Mouse (Mus musculus): ENCODE data around the gene Kcnh3. TPM values are rescaled to one million over a fixed set of nuclear protein-coding genes. Genes with fewer than 3 reads are reported as not detected.
"Not testable (repeated sequence)": the region's sequence is repeated elsewhere in the genome, so short reads cannot be mapped to it uniquely, and the experiment has no call there.

Gene Kcnh3
- polyA plus RNA-seq, 1 experiment from 2014 or later, result 1.4 TPM

- Histone ChIP-seq H3K9ac (ENCODE audit: low read depth, low read length) (no peak overlapping the region), H3K27ac (ENCODE audit: low read depth, low read length) (no peak overlapping the region), H3K9me3 (ENCODE audit: control insufficient read depth, low read length) (no peaks in the 10 kb centered on the region), H3K36me3 (ENCODE audit: control insufficient read depth, insufficient read depth, low read length) (no peaks in the 10 kb centered on the region), H3K4me2 (replicated peaks; ENCODE audit: low read depth, low read length) (no peak overlapping the region), H3K4me1 (ENCODE audit: control insufficient read depth, insufficient read depth, low read length) (no peaks in the 10 kb centered on the region), H3K27me3 (ENCODE audit: control insufficient read depth, insufficient read depth, low read length) (peaks cover 17% of the 10 kb centered on the region), H3K4me3 (ENCODE audit: low read length) (no peak overlapping the region)
- WGBS, result 57% methylated on average over 17 of the region's 17 CpGs
- no peak for ATAC-seq (ENCODE audit: low FRiP score, low TSS enrichment)
These were observed 9.1 kb downstream of the Kcnh3 start for GRCm38 (mm10) chr15:99233719-99234118.

GRCm38 (mm10) chr15:99234326-99235010 is 9.8 kb downstream of the Kcnh3 start:
- no peaks in the 10 kb centered on the region for H3K9me3 ChIP-seq (ENCODE audit: control insufficient read depth, low read length)
- peaks cover 14% of the 10 kb centered on the region for H3K27me3 ChIP-seq (ENCODE audit: control insufficient read depth, insufficient read depth, low read length)
- H3K4me1 ChIP-seq (ENCODE audit: control insufficient read depth, insufficient read depth, low read length), result no peaks in the 10 kb centered on the region
- no peak for ATAC-seq (ENCODE audit: low FRiP score, low TSS enrichment)
- H3K4me2 ChIP-seq (replicated peaks; ENCODE audit: low read depth, low read length), result no peak overlapping the region
- no peak overlapping the region for H3K4me3 ChIP-seq (ENCODE audit: low read length)
- 63% methylated on average over 12 of the region's 12 CpGs for WGBS
- no peaks in the 10 kb centered on the region for H3K36me3 ChIP-seq (ENCODE audit: control insufficient read depth, insufficient read depth, low read length)
- H3K27ac ChIP-seq (ENCODE audit: low read depth, low read length), result no peak overlapping the region
- H3K9ac ChIP-seq (ENCODE audit: low read depth, low read length), result no peak overlapping the region

- no peak overlapping the region for H3K4me2 ChIP-seq (replicated peaks; ENCODE audit: low read depth, low read length)
- H3K4me3 ChIP-seq (ENCODE audit: low read length), result no peak overlapping the region
- H3K27me3 ChIP-seq (ENCODE audit: control insufficient read depth, insufficient read depth, low read length), result peaks cover 8% of the 10 kb centered on the region
- no peaks in the 10 kb centered on the region for H3K9me3 ChIP-seq (ENCODE audit: control insufficient read depth, low read length)
- WGBS, result 65% methylated on average over 11 of the region's 11 CpGs
- H3K4me1 ChIP-seq (ENCODE audit: control insufficient read depth, insufficient read depth, low read length), result no peaks in the 10 kb centered on the region
- ATAC-seq (ENCODE audit: low FRiP score, low TSS enrichment), result no peak
- H3K27ac ChIP-seq (ENCODE audit: low read depth, low read length), result no peak overlapping the region
- H3K9ac ChIP-seq (ENCODE audit: low read depth, low read length), result no peak overlapping the region
- H3K36me3 ChIP-seq (ENCODE audit: control insufficient read depth, insufficient read depth, low read length), result peaks cover 14% of the 10 kb centered on the region
These were observed 13.3 kb downstream of the Kcnh3 start for GRCm38 (mm10) chr15:99238006-99238405.

GRCm38 (mm10) chr15:99240129-99240528 is 15.5 kb downstream of the Kcnh3 start:
- no peaks in the 10 kb centered on the region for H3K4me1 ChIP-seq (ENCODE audit: control insufficient read depth, insufficient read depth, low read length)
- no peak for ATAC-seq (ENCODE audit: low FRiP score, low TSS enrichment)
- 78% methylated on average over 4 of the region's 4 CpGs for WGBS
- no peaks in the 10 kb centered on the region for H3K9me3 ChIP-seq (ENCODE audit: control insufficient read depth, low read length)
- no peak overlapping the region for H3K4me3 ChIP-seq (ENCODE audit: low read length)
- H3K36me3 ChIP-seq (ENCODE audit: control insufficient read depth, insufficient read depth, low read length), result peaks cover 34% of the 10 kb centered on the region
- H3K4me2 ChIP-seq (replicated peaks; ENCODE audit: low read depth, low read length), result no peak overlapping the region
- no peaks in the 10 kb centered on the region for H3K27me3 ChIP-seq (ENCODE audit: control insufficient read depth, insufficient read depth, low read length)
- no peak overlapping the region for H3K9ac ChIP-seq (ENCODE audit: low read depth, low read length)
- H3K27ac ChIP-seq (ENCODE audit: low read depth, low read length), result no peak overlapping the region

GRCm38 (mm10) chr15:99241249-99241648 is 16.6 kb downstream of the Kcnh3 start:
- Histone ChIP-seq H3K4me2 (replicated peaks; ENCODE audit: low read depth, low read length) (no peak overlapping the region), H3K36me3 (ENCODE audit: control insufficient read depth, insufficient read depth, low read length) (peaks cover 44% of the 10 kb centered on the region), H3K4me3 (ENCODE audit: low read length) (no peak overlapping the region), H3K4me1 (ENCODE audit: control insufficient read depth, insufficient read depth, low read length) (no peaks in the 10 kb centered on the region), H3K9me3 (ENCODE audit: control insufficient read depth, low read length) (no peaks in the 10 kb centered on the region), H3K27ac (ENCODE audit: low read depth, low read length) (no peak overlapping the region), H3K27me3 (ENCODE audit: control insufficient read depth, insufficient read depth, low read length) (no peaks in the 10 kb centered on the region), H3K9ac (ENCODE audit: low read depth, low read length) (no peak overlapping the region)
- 84% methylated on average over 4 of the region's 4 CpGs for WGBS
- no peak for ATAC-seq (ENCODE audit: low FRiP score, low TSS enrichment)

GRCm38 (mm10) chr15:99242045-99242444 is 17.4 kb downstream of the Kcnh3 start:
- Histone ChIP-seq H3K4me3 (ENCODE audit: low read length) (no peak overlapping the region), H3K9ac (ENCODE audit: low read depth, low read length) (no peak overlapping the region), H3K9me3 (ENCODE audit: control insufficient read depth, low read length) (no peaks in the 10 kb centered on the region), H3K27me3 (ENCODE audit: control insufficient read depth, insufficient read depth, low read length) (no peaks in the 10 kb centered on the region), H3K27ac (ENCODE audit: low read depth, low read length) (no peak overlapping the region), H3K36me3 (ENCODE audit: control insufficient read depth, insufficient read depth, low read length) (peaks cover 52% of the 10 kb centered on the region), H3K4me2 (replicated peaks; ENCODE audit: low read depth, low read length) (no peak overlapping the region), H3K4me1 (ENCODE audit: control insufficient read depth, insufficient read depth, low read length) (no peaks in the 10 kb centered on the region)
- 92% methylated on average over 8 of the region's 10 CpGs for WGBS
- peak; percentile 39 for ATAC-seq (ENCODE audit: low FRiP score, low TSS enrichment)

- not testable (repeated sequence) for H3K4me3 ChIP-seq (ENCODE audit: low read length); H3K9me3 ChIP-seq (ENCODE audit: control insufficient read depth, low read length); H3K27ac ChIP-seq (ENCODE audit: low read depth, low read length); ATAC-seq (ENCODE audit: low FRiP score, low TSS enrichment); H3K4me2 ChIP-seq (replicated peaks; ENCODE audit: low read depth, low read length); H3K27me3 ChIP-seq (ENCODE audit: control insufficient read depth, insufficient read depth, low read length); H3K9ac ChIP-seq (ENCODE audit: low read depth, low read length)
- WGBS, result 90% methylated on average over 6 of the region's 6 CpGs
- Histone ChIP-seq H3K36me3 (ENCODE audit: control insufficient read depth, insufficient read depth, low read length) (peaks cover 66% of the 10 kb centered on the region), H3K4me1 (ENCODE audit: control insufficient read depth, insufficient read depth, low read length) (peaks cover 13% of the 10 kb centered on the region; the same call in 1 of the 2 replicates)
These were observed 22.1 kb downstream of the Kcnh3 start for GRCm38 (mm10) chr15:99246736-99247135.

GRCm38 (mm10) chr15:99248972-99249371 is 24.3 kb downstream of the Kcnh3 start:
- peak overlapping the region; percentile 4; the same call in 1 of the 2 replicates for H3K4me2 ChIP-seq (replicated peaks; ENCODE audit: low read depth, low read length)
- H3K27ac ChIP-seq (ENCODE audit: low read depth, low read length), result peak overlapping the region; percentile 31; the same call in 1 of the 2 replicates
- no peak overlapping the region for H3K4me3 ChIP-seq (ENCODE audit: low read length)
- peaks cover 24% of the 10 kb centered on the region for H3K4me1 ChIP-seq (ENCODE audit: control insufficient read depth, insufficient read depth, low read length)
- 0 out of 2 replicates have a peak overlapping the region, but pooled peaks have one; percentile 23 for H3K9ac ChIP-seq (ENCODE audit: low read depth, low read length)
- no peaks in the 10 kb centered on the region for H3K9me3 ChIP-seq (ENCODE audit: control insufficient read depth, low read length)
- H3K36me3 ChIP-seq (ENCODE audit: control insufficient read depth, insufficient read depth, low read length), result peaks cover 48% of the 10 kb centered on the region
- WGBS, result 43% methylated on average over 9 of the region's 9 CpGs
- no peaks in the 10 kb centered on the region for H3K27me3 ChIP-seq (ENCODE audit: control insufficient read depth, insufficient read depth, low read length)
- peak; percentile 13; the same call in 1 of the 2 replicates for ATAC-seq (ENCODE audit: low FRiP score, low TSS enrichment)

GRCm38 (mm10) chr15:99249938-99250337 is 25.3 kb downstream of the Kcnh3 start:
- Histone ChIP-seq H3K4me1 (ENCODE audit: control insufficient read depth, insufficient read depth, low read length) (peaks cover 29% of the 10 kb centered on the region), H3K36me3 (ENCODE audit: control insufficient read depth, insufficient read depth, low read length) (peaks cover 39% of the 10 kb centered on the region), H3K4me3 (ENCODE audit: low read length) (no peak overlapping the region), H3K4me2 (replicated peaks; ENCODE audit: low read depth, low read length) (no peak overlapping the region), H3K9me3 (ENCODE audit: control insufficient read depth, low read length) (no peaks in the 10 kb centered on the region), H3K9ac (ENCODE audit: low read depth, low read length) (peak overlapping the region; percentile 23; the same call in 1 of the 2 replicates), H3K27ac (ENCODE audit: low read depth, low read length) (no peak overlapping the region), H3K27me3 (ENCODE audit: control insufficient read depth, insufficient read depth, low read length) (no peaks in the 10 kb centered on the region)
- ATAC-seq (ENCODE audit: low FRiP score, low TSS enrichment), result no peak
- WGBS, result 78% methylated on average over 10 of the region's 11 CpGs
